Mouse (Mus musculus) lung, embryonic 14.5 days (tissue): ENCODE results near the gene Vtn. TPM values are rescaled to one million over a fixed set of nuclear protein-coding genes. Genes with fewer than 3 reads are reported as not detected.

ENCODE experiments used
- ATAC-seq: fragments of 200-750 bp; cut with Nextera tagmentation; 2 replicates; pipeline ENCODE4 v1.8.0; 2017; ENCODE audit warnings: mild to moderate bottlenecking, moderate TSS enrichment, moderate library complexity; ENCODE audit not compliant: insufficient read depth
- DNase-seq: peaks from one replicate; pipeline ENCODE4 v3.0.0-alpha.2; 2015
- H3K27ac ChIP-seq: fragments of 300-500 bp; sonication (generic); 2 replicates; pipeline ENCODE4 v1.5.1; 2014; ENCODE audit warnings: low read depth, mild to moderate bottlenecking, moderate library complexity
- H3K27me3 ChIP-seq: fragments of 300-500 bp; sonication (generic); 2 replicates; pipeline ENCODE4 v1.6.1; 2014; ENCODE audit warnings: low read length, control low read depth; ENCODE audit not compliant: insufficient read depth
- H3K36me3 ChIP-seq: fragments of 300-500 bp; sonication (generic); 2 replicates; pipeline ENCODE4 v1.6.1; 2014; ENCODE audit warnings: control low read depth; ENCODE audit not compliant: insufficient read depth
- H3K4me1 ChIP-seq: fragments of 300-500 bp; sonication (generic); 2 replicates; pipeline ENCODE4 v1.6.1; 2014; ENCODE audit warnings: antibody characterized with exemption, control low read depth; ENCODE audit not compliant: insufficient read depth
- H3K4me2 ChIP-seq: fragments of 300-500 bp; sonication (generic); 2 replicates; pipeline ENCODE4 v1.6.1; 2014; ENCODE audit warnings: mild to moderate bottlenecking
- H3K4me3 ChIP-seq: fragments of 300-500 bp; sonication (generic); 2 replicates; pipeline ENCODE4 v1.5.1; 2014; ENCODE audit warnings: low read depth, low read length
- H3K9ac ChIP-seq: fragments of 300-500 bp; sonication (generic); 2 replicates; pipeline ENCODE4 v1.6.1; 2014
- H3K9me3 ChIP-seq: fragments of 300-500 bp; sonication (generic); 2 replicates; pipeline ENCODE4 v1.6.1; 2016; ENCODE audit warnings: low read depth, low read length, control low read depth
- CTCF ChIP-seq: IDR thresholded peaks from 2 replicates; pipeline ENCODE4 v1.5.1; 2016; ENCODE audit warnings: antibody characterized with exemption, low read depth
- WGBS: fragments of 180-500 bp; shearing (Covaris S2); extraction: QIAGEN DNeasy Blood & Tissue Kit; methylation state at CpG from one replicate; pipeline ENCODE4 v1.1.7; 2014; 5-methylcytosine and 5-hydroxymethylcytosine counted together
- polyA plus RNA-seq: library from polyadenylated mRNA; unstranded; fragments of >200 nt; fragmentation: Nextera tagmentation; extraction: Ambion mirVana; gene quantifications from 2 replicates; pipeline ENCODE4 v1.2.1, GENCODE M21; 2014

The Vtn gene
- polyA plus RNA-seq, 1 experiment from 2014 or later: 0.50 TPM

DNA sequence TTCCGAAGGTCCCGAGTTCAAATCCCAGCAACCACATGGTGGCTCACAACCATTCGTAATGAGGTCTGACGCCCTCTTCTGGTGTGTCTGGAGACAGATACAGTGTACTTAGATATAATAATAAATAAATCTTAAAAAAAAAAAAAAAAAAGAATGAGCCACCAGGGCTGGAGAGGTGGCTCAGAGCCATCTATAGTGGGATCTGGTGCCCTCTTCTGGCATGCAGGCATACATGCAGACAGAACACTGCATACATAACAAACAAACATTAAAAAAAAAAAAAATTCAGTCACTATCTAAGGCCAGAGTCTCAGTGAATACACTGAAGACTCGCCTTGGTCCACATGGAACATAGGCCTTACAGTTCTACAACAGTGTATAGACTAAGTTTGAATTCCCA is 10.3 kb downstream of the Vtn start:
- WGBS: 81% methylated on average over 5 of the region's 5 CpGs
- no peak overlapping the region for H3K4me2 ChIP-seq
- H3K27me3 ChIP-seq: no peaks in the 10 kb centered on the region
- no peak overlapping the region for H3K4me3 ChIP-seq
- H3K36me3 ChIP-seq: peaks cover 39% of the 10 kb centered on the region
- no peak overlapping the region for H3K9ac ChIP-seq
- H3K9me3 ChIP-seq: no peaks in the 10 kb centered on the region
- 0 out of 2 replicates have a peak, but pooled peaks cover 10% of the 10 kb centered on the region for H3K4me1 ChIP-seq
- H3K27ac ChIP-seq: no peak overlapping the region
- DNase-seq: peak; percentile 43
- TF ChIP-seq CTCF: peak; percentile 56
- ATAC-seq: no peak

DNA sequence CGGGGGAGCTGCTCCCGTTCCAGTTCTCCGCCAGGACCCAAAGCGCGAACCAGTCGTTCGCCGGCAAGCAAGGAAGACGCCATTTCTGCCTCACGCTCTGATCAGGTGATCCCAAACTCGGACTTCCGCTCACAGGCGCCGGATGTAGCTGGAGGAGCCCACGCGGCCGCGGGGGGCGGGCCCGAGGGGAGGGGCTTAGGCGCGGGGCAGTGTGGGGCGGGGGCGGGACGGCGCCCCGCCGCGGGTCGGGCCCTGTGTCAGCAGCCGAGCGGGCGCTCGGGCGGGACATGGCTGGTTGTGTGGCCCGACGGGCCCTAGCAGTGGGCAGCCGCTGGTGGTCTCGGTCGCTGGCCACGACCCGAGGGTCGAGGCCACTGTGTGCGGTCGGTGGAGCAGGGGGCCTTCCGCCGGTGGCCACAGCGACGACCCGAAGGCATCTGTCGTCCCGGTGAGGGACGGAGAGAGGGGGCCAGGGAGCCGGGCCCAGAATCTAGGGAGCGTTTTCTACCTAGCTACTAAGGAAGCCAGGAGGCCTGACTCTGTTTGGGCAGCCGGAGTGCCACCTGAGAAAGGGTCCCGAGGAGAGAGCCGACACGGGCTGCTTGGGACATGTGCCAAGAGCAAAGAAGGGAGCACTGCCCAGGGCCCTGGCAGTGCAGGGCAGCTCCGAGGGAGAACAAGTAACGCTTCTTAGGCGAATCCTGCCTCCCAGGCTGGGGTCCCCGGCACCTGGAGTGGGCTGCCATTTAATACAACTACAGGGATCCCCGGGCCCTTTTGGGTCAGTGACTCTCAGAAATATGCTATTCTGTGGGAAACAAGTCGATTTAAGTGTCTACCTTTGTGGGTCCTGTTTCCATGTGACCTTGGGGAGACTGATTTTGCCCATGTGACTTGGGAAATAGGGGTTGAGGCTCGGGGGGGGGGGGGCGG is 13.4 kb downstream of the Vtn start, which contains the start of the genes Tmem199 and Poldip2:
TSS of gene Tmem199 (minus strand) at position 148 of the 933 bp plus-strand sequence.
TSS of gene Poldip2 (plus strand) at position 169 of the 933 bp plus-strand sequence.
- WGBS: under 1% methylated on average over 66 of the region's 67 CpGs
- H3K27ac ChIP-seq: peak within 1 kb of the TSS; percentile 68

DNA sequence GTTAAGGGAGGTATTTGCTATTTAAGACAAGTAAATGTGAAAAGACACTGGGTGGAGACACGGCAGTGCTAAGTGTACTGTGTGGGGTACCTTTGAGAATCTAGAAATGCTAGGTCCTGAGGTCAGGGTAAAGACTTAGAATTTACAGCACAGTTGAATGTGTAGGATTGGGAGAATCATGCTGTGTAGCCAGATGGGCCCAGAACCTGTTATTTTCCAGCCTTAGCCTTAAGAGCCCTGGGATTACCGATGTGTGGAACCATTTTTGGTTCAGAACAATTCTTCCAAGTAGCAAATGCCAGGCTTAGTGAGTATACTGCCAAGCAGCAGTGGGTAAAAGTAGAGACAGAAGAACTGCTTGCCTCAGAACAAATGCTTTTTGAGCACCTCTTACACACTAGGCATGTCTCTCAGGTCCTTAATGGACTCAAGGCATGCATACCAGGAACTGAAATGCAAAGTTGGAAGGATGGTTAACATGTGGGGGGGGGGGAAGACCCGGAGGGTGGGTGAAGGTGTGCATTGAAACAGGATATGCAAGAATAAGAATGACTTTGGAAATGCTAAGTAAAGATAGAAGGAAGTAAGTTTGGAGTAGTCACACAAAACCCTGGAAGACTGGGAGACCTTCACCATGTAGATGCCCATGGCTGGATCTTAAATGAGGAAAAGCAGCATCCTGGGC is 14.4 kb downstream of the Vtn start:
- Histone ChIP-seq H3K27me3 (no peaks in the 10 kb centered on the region), H3K4me2 (peak overlapping the region; percentile 74), H3K4me1 (0 out of 2 replicates have a peak, but pooled peaks cover 10% of the 10 kb centered on the region), H3K9ac (peak overlapping the region; percentile 96), H3K27ac (0 out of 2 replicates have a peak overlapping the region, but pooled peaks have one; percentile 16), H3K4me3 (peak overlapping the region; percentile 93), H3K9me3 (no peaks in the 10 kb centered on the region), H3K36me3 (peaks cover 54% of the 10 kb centered on the region)
- DNase-seq (no peak), ATAC-seq (no peak)
- 70% methylated on average over 3 of the region's 3 CpGs for WGBS
- no peak for TF ChIP-seq CTCF

More for the DNA sequence above, 13.4 kb downstream of the Vtn start, which contains the start of the genes Tmem199 and Poldip2:
- H3K36me3 ChIP-seq: peaks cover 54% of the 10 kb centered on the region
- H3K4me3 ChIP-seq: peak within 1 kb of the TSS; percentile 93
- no peak for TF ChIP-seq CTCF
- H3K9me3 ChIP-seq: no peaks in the 10 kb centered on the region
- peak within 1 kb of the TSS; percentile 74 for H3K4me2 ChIP-seq
- H3K9ac ChIP-seq: peak within 1 kb of the TSS; percentile 96
- DNase-seq (peak; percentile 97), ATAC-seq (peak; percentile 98)
- H3K27me3 ChIP-seq: no peaks in the 10 kb centered on the region
- H3K4me1 ChIP-seq: 0 out of 2 replicates have a peak, but pooled peaks cover 10% of the 10 kb centered on the region

DNA sequence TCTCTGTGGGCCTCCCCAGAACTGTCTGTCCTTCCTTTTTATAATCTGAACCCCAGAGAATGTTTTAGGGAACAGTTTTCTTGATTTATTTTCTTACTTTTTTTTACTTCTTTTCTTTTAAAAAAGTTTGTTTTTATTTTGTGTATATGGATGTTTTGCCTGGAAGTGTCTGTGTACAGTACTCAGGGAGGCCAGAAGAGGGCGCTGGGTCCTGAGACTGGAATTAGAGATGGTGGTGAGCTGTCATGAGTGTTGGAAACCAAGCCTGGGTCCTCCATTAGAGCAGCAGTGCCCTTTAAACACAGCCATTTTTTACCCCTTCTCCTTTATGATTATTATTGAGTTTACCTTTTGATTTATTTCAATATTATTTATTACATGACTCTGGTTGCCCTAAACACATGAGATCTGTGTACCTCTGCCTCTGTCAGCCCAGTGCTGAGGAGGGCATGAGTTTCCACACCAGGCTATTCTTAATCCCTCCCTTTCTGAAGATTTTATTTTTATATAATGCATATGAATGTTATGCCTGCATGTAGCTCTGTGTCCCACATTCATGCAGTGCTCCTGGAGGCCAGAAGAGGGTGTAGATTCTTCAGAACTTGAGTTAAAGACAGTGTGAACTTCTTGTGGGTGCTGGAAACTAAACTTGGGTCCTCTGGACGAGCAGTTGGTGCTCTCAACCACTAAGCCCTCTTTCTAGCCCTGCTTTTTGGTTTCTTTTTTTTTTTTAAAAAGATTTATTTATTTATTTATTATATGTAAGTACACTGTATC is 16.8 kb downstream of the Vtn start:
- peak; percentile 36 for TF ChIP-seq CTCF
- ATAC-seq (no peak), DNase-seq (no peak)
- Histone ChIP-seq H3K9ac (no peak overlapping the region), H3K9me3 (no peaks in the 10 kb centered on the region), H3K36me3 (peaks cover 65% of the 10 kb centered on the region), H3K4me3 (no peak overlapping the region), H3K4me1 (0 out of 2 replicates have a peak, but pooled peaks cover 10% of the 10 kb centered on the region), H3K27me3 (no peaks in the 10 kb centered on the region), H3K4me2 (no peak overlapping the region), H3K27ac (no peak overlapping the region)
- 64% methylated on average over 2 of the region's 2 CpGs for WGBS

DNA sequence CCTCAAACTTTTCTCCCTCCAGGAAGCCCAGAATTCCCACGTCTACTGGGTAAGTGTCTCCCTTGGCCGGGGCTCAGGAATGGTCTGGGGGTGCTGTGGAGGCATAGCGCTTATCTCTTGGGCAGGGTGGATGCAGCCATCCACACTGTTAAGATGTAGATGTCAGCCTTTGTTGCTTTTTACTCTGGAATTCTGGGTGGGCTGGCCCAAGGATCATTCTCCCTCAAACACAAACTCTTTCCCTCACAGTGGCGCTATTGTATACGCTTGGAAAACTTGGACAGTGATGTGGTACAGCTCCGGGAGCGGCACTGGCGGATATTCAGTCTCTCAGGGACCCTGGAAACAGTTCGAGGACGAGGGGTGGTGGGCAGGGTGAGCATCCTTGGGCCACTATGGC is 20.0 kb downstream of the Vtn start:
- Histone ChIP-seq H3K27me3 (no peaks in the 10 kb centered on the region), H3K9me3 (no peaks in the 10 kb centered on the region), H3K36me3 (peaks cover 94% of the 10 kb centered on the region), H3K4me1 (no peaks in the 10 kb centered on the region), H3K4me2 (no peak overlapping the region), H3K27ac (no peak overlapping the region), H3K9ac (no peak overlapping the region), H3K4me3 (no peak overlapping the region)
- WGBS: 89% methylated on average over 10 of the region's 10 CpGs
- DNase-seq: no peak
- no peak for TF ChIP-seq CTCF
- ATAC-seq: no peak

DNA sequence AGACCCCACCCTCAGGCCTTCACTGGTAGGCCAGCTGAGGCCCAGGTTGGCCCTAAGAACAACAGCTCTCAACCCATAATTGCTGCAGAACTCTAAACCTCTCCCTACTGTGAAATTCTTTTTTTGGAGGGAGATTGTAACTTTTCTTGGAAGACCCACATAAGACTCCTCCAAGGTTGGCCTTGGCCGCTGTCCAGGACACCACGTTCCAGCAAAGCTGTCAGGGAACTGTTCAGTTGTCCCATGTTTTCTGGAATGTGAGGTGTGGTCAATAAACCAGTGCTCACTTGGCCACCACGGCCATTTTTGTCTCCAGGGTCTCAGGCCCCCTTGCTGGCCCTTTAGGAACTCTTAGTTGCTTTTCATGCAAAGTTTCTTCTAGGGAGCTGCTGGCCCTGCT is 23.0 kb downstream of the Vtn start:
- no peak for TF ChIP-seq CTCF
- Histone ChIP-seq H3K9ac (no peak overlapping the region), H3K4me3 (no peak overlapping the region), H3K36me3 (peaks cover 95% of the 10 kb centered on the region), H3K9me3 (no peaks in the 10 kb centered on the region), H3K4me1 (no peaks in the 10 kb centered on the region), H3K27me3 (no peaks in the 10 kb centered on the region), H3K27ac (no peak overlapping the region), H3K4me2 (no peak overlapping the region)
- DNase-seq (no peak), ATAC-seq (no peak)
- WGBS: 81% methylated on average over 3 of the region's 3 CpGs
